Mouse (Mus musculus): ENCODE data around the gene Minos1. TPM values are rescaled to one million over a fixed set of nuclear protein-coding genes. Genes with fewer than 3 reads are reported as not detected.
A peak's percentile ranks its signal among the peaks of the same experiment; 100 is the strongest.

Minos1 gene
- polyA plus RNA-seq, 1 experiment from 2014 or later: 564 TPM

DNA sequence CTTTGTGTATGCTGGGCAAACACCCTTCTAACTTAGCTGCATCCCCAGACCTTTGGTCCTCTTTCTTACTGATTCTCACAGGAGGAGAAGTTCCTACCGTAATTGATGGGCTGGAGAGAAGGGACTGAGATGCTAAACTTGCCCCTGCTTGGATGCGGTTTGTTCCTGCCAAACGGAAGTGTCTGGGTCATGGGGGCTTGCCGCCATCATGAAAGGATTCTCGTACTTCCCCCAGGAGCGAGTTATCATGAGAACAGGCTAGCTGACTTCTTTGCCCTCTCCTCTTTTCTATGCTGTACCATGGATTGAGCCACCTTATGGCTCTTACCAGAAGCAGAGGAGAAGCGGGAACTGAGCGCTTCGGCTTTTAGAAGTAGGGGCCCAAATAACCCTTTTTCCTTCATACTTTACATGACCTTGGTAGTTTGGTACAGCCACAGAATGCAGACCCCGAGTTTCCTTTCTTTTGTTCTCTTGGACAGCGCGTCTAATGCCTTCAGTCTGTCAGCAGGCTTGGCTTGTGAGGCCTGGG lies 38.9 kb upstream of the Minos1 start:
- no peak for DNase-seq (ENCODE audit: low spot score)
- Histone ChIP-seq H3K4me1 (replicated peaks; ENCODE audit: control insufficient read depth, insufficient read depth, low read length) (0 out of 2 replicates have a peak, but pooled peaks cover 3% of the 10 kb centered on the region), H3K4me3 (ENCODE audit: low read depth, low read length) (no peak overlapping the region), H3K9ac (ENCODE audit: low read depth, low read length) (no peak overlapping the region), H3K9me3 (ENCODE audit: control insufficient read depth, low read length) (no peaks in the 10 kb centered on the region), H3K27me3 (replicated peaks; ENCODE audit: control insufficient read depth, insufficient read depth, low read length) (no peaks in the 10 kb centered on the region), H3K36me3 (ENCODE audit: control insufficient read depth, insufficient read depth, low read length) (no peaks in the 10 kb centered on the region), H3K27ac (ENCODE audit: low read depth, low read length) (no peak overlapping the region), H3K4me2 (no peak overlapping the region)
- WGBS: 81% methylated on average over 12 of the region's 12 CpGs
- ATAC-seq (replicated peaks; ENCODE audit: low FRiP score): no peak

- H3K4me2 ChIP-seq: no peak overlapping the region
- no peak overlapping the region for H3K4me3 ChIP-seq (ENCODE audit: low read depth, low read length)
- ATAC-seq (replicated peaks; ENCODE audit: low FRiP score) (0 out of 2 replicates have a peak, but pooled peaks have one; percentile 34), DNase-seq (ENCODE audit: low spot score) (no peak)
- H3K9me3 ChIP-seq (ENCODE audit: control insufficient read depth, low read length): no peaks in the 10 kb centered on the region
- no peaks in the 10 kb centered on the region for H3K36me3 ChIP-seq (ENCODE audit: control insufficient read depth, insufficient read depth, low read length)
- 0 out of 2 replicates have a peak, but pooled peaks cover 3% of the 10 kb centered on the region for H3K4me1 ChIP-seq (replicated peaks; ENCODE audit: control insufficient read depth, insufficient read depth, low read length)
- H3K27me3 ChIP-seq (replicated peaks; ENCODE audit: control insufficient read depth, insufficient read depth, low read length): no peaks in the 10 kb centered on the region
- H3K9ac ChIP-seq (ENCODE audit: low read depth, low read length): no peak overlapping the region
- no peak overlapping the region for H3K27ac ChIP-seq (ENCODE audit: low read depth, low read length)
- WGBS: 50% methylated on average over 15 of the region's 15 CpGs
These were observed 38.3 kb upstream of the Minos1 start for GRCm38 (mm10) chr4:139168985-139169747.

DNA sequence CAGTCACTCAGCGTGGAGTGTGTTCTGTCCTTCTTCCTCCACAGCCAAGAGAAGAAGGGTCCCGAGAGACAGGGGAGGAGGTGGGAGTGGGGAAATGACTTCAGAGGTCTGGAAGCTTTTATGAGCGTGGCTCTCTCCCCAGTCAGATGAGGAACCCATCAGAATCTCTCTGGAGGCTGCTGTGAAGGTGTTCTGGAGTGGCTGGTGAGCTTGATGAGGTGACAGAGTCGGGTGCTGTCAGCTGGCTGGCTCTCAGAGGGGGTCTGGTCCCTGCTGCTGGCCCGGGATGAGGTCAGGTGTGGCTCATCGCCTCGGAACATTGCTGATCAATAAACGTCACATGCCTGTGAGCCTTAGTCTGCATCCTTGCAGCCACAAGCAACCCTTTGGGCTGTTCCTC lies 36.2 kb upstream of the Minos1 start:
- WGBS: 62% methylated on average over 8 of the region's 8 CpGs
- Histone ChIP-seq H3K9ac (ENCODE audit: low read depth, low read length) (no peak overlapping the region), H3K4me3 (ENCODE audit: low read depth, low read length) (no peak overlapping the region), H3K4me1 (replicated peaks; ENCODE audit: control insufficient read depth, insufficient read depth, low read length) (0 out of 2 replicates have a peak, but pooled peaks cover 3% of the 10 kb centered on the region), H3K27ac (ENCODE audit: low read depth, low read length) (no peak overlapping the region), H3K4me2 (no peak overlapping the region), H3K9me3 (ENCODE audit: control insufficient read depth, low read length) (no peaks in the 10 kb centered on the region), H3K36me3 (ENCODE audit: control insufficient read depth, insufficient read depth, low read length) (no peaks in the 10 kb centered on the region), H3K27me3 (replicated peaks; ENCODE audit: control insufficient read depth, insufficient read depth, low read length) (no peaks in the 10 kb centered on the region)
- no peak for DNase-seq (ENCODE audit: low spot score)
- ATAC-seq (replicated peaks; ENCODE audit: low FRiP score): no peak

GRCm38 (mm10) chr4:139166244-139166643 lies 35.3 kb upstream of the Minos1 start:
- no peak overlapping the region for H3K4me3 ChIP-seq (ENCODE audit: low read depth, low read length)
- H3K4me1 ChIP-seq (replicated peaks; ENCODE audit: control insufficient read depth, insufficient read depth, low read length): 0 out of 2 replicates have a peak, but pooled peaks cover 3% of the 10 kb centered on the region
- H3K9ac ChIP-seq (ENCODE audit: low read depth, low read length): no peak overlapping the region
- no peaks in the 10 kb centered on the region for H3K36me3 ChIP-seq (ENCODE audit: control insufficient read depth, insufficient read depth, low read length)
- no peak for ATAC-seq (replicated peaks; ENCODE audit: low FRiP score)
- WGBS: 80% methylated on average over 8 of the region's 8 CpGs
- no peak overlapping the region for H3K27ac ChIP-seq (ENCODE audit: low read depth, low read length)
- no peaks in the 10 kb centered on the region for H3K27me3 ChIP-seq (replicated peaks; ENCODE audit: control insufficient read depth, insufficient read depth, low read length)
- H3K9me3 ChIP-seq (ENCODE audit: control insufficient read depth, low read length): no peaks in the 10 kb centered on the region
- no peak overlapping the region for H3K4me2 ChIP-seq
- DNase-seq (ENCODE audit: low spot score): no peak

DNA sequence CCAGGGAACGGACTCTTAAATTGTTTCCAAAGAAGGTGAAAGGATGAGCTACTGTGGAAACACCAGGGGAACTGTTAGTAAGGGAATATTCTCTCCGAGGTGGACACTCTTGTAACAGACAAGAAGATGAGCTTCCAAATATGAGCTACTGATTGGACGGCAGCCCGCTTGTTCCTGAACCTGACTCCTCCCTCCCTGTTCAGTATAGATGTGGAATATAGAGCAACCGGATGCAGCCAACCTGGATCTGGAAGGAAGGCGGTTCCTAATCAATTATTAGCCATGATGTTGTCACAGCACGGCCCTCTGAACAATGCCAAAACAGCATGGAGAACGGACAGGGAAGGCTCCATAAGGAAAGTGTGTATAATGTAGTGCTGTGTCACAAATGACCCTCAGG lies 34.3 kb upstream of the Minos1 start:
- Histone ChIP-seq H3K27ac (ENCODE audit: low read depth, low read length) (no peak overlapping the region), H3K4me3 (ENCODE audit: low read depth, low read length) (no peak overlapping the region), H3K27me3 (replicated peaks; ENCODE audit: control insufficient read depth, insufficient read depth, low read length) (no peaks in the 10 kb centered on the region), H3K4me2 (no peak overlapping the region), H3K36me3 (ENCODE audit: control insufficient read depth, insufficient read depth, low read length) (no peaks in the 10 kb centered on the region), H3K9me3 (ENCODE audit: control insufficient read depth, low read length) (no peaks in the 10 kb centered on the region), H3K4me1 (replicated peaks; ENCODE audit: control insufficient read depth, insufficient read depth, low read length) (0 out of 2 replicates have a peak, but pooled peaks cover 3% of the 10 kb centered on the region), H3K9ac (ENCODE audit: low read depth, low read length) (no peak overlapping the region)
- 77% methylated on average over 8 of the region's 8 CpGs for WGBS
- ATAC-seq (replicated peaks; ENCODE audit: low FRiP score) (no peak), DNase-seq (ENCODE audit: low spot score) (no peak)

DNA sequence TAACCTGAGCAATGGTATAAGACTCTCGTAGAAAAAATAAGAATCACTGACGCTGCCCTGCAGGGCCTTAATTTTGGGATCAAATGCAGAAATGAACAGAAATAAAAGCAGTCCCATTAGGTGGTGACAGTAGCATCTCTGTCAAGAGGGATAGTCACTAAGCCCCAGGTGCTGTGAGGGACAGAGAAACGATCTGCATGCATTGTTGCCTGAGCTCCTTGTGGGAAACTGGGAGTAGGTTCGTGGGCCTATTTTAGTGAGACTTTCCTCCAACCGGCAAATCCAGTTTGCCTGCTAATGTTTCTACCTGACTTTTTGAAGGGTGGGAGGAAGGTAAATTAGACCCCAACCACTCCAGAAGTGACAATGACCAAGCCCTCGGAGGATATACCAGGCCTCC lies 33.2 kb upstream of the Minos1 start:
- no peaks in the 10 kb centered on the region for H3K36me3 ChIP-seq (ENCODE audit: control insufficient read depth, insufficient read depth, low read length)
- no peaks in the 10 kb centered on the region for H3K9me3 ChIP-seq (ENCODE audit: control insufficient read depth, low read length)
- WGBS: 83% methylated on average over 6 of the region's 6 CpGs
- H3K4me1 ChIP-seq (replicated peaks; ENCODE audit: control insufficient read depth, insufficient read depth, low read length): 0 out of 2 replicates have a peak, but pooled peaks cover 3% of the 10 kb centered on the region
- no peak for DNase-seq (ENCODE audit: low spot score)
- H3K4me3 ChIP-seq (ENCODE audit: low read depth, low read length): no peak overlapping the region
- H3K4me2 ChIP-seq: no peak overlapping the region
- no peaks in the 10 kb centered on the region for H3K27me3 ChIP-seq (replicated peaks; ENCODE audit: control insufficient read depth, insufficient read depth, low read length)
- no peak for ATAC-seq (replicated peaks; ENCODE audit: low FRiP score)
- H3K27ac ChIP-seq (ENCODE audit: low read depth, low read length): no peak overlapping the region
- no peak overlapping the region for H3K9ac ChIP-seq (ENCODE audit: low read depth, low read length)

DNA sequence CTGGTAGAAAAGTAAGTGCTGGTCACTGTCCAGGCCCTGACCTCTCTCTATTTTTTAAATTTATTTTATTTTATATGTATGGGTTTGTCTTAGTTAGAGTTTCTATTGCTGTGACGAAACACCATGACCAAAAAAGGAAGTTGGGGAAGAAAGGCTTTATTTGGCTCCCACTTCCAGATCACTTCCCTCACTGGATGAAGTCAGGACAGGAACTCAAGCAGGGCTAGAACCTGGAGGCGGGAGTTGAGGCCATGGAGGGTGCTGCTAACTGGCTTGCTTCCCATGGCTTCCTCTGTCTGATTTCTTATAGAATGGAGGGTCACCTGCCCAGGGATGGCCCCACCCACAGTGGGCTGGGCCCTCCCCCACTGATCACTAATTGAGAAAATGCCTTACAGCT lies 30.2 kb upstream of the Minos1 start:
- no peak for ATAC-seq (replicated peaks; ENCODE audit: low FRiP score)
- H3K27me3 ChIP-seq (replicated peaks; ENCODE audit: control insufficient read depth, insufficient read depth, low read length): 0 out of 2 replicates have a peak, but pooled peaks cover 3% of the 10 kb centered on the region
- H3K4me1 ChIP-seq (replicated peaks; ENCODE audit: control insufficient read depth, insufficient read depth, low read length): no peaks in the 10 kb centered on the region
- WGBS: 66% methylated on average over 2 of the region's 2 CpGs
- no peak overlapping the region for H3K27ac ChIP-seq (ENCODE audit: low read depth, low read length)
- H3K9me3 ChIP-seq (ENCODE audit: control insufficient read depth, low read length): no peaks in the 10 kb centered on the region
- DNase-seq (ENCODE audit: low spot score): no peak
- H3K9ac ChIP-seq (ENCODE audit: low read depth, low read length): no peak overlapping the region
- H3K36me3 ChIP-seq (ENCODE audit: control insufficient read depth, insufficient read depth, low read length): no peaks in the 10 kb centered on the region
- no peak overlapping the region for H3K4me2 ChIP-seq
- H3K4me3 ChIP-seq (ENCODE audit: low read depth, low read length): no peak overlapping the region

- DNase-seq (ENCODE audit: low spot score) (no peak), ATAC-seq (replicated peaks; ENCODE audit: low FRiP score) (no peak)
- no peak overlapping the region for H3K4me2 ChIP-seq
- 79% methylated on average over 14 of the region's 14 CpGs for WGBS
- H3K4me3 ChIP-seq (ENCODE audit: low read depth, low read length): no peak overlapping the region
- no peak overlapping the region for H3K27ac ChIP-seq (ENCODE audit: low read depth, low read length)
- no peak overlapping the region for H3K9ac ChIP-seq (ENCODE audit: low read depth, low read length)
- no peaks in the 10 kb centered on the region for H3K4me1 ChIP-seq (replicated peaks; ENCODE audit: control insufficient read depth, insufficient read depth, low read length)
- H3K27me3 ChIP-seq (replicated peaks; ENCODE audit: control insufficient read depth, insufficient read depth, low read length): 0 out of 2 replicates have a peak, but pooled peaks cover 3% of the 10 kb centered on the region
- H3K36me3 ChIP-seq (ENCODE audit: control insufficient read depth, insufficient read depth, low read length): no peaks in the 10 kb centered on the region
- no peaks in the 10 kb centered on the region for H3K9me3 ChIP-seq (ENCODE audit: control insufficient read depth, low read length)
These were observed 27.4 kb upstream of the Minos1 start for GRCm38 (mm10) chr4:139158350-139158749.

DNA sequence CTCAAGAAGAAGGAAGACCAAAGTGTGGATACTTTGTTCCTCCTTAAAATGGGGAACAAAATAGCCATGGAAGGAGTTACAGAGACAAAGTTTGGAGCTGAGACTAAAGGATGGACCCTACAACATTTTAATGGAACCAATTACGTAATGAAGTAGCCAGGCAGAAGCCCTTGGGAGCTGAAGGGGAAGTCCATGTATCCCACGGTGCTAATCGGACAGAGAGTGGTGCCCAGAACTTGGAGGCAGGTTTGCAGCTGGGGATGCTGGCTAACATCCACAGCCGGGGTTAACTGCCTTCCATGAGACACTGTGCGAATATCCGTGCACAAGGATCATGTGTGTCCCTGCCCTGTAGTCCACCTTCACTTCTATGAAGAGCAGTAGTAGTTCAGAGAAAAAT lies 25.6 kb upstream of the Minos1 start:
- no peak overlapping the region for H3K4me2 ChIP-seq
- H3K4me1 ChIP-seq (replicated peaks; ENCODE audit: control insufficient read depth, insufficient read depth, low read length): no peaks in the 10 kb centered on the region
- H3K27me3 ChIP-seq (replicated peaks; ENCODE audit: control insufficient read depth, insufficient read depth, low read length): 0 out of 2 replicates have a peak, but pooled peaks cover 3% of the 10 kb centered on the region
- H3K27ac ChIP-seq (ENCODE audit: low read depth, low read length): no peak overlapping the region
- H3K36me3 ChIP-seq (ENCODE audit: control insufficient read depth, insufficient read depth, low read length): no peaks in the 10 kb centered on the region
- H3K4me3 ChIP-seq (ENCODE audit: low read depth, low read length): no peak overlapping the region
- no peak overlapping the region for H3K9ac ChIP-seq (ENCODE audit: low read depth, low read length)
- no peak for DNase-seq (ENCODE audit: low spot score)
- ATAC-seq (replicated peaks; ENCODE audit: low FRiP score): no peak
- no peaks in the 10 kb centered on the region for H3K9me3 ChIP-seq (ENCODE audit: control insufficient read depth, low read length)
- 80% methylated on average over 6 of the region's 6 CpGs for WGBS
